Mouse (Mus musculus): ENCODE measurements at regions not wholly inside any gene's neighbourhood (a gene's known extent, or its start where the extent isn't known, plus 50 kb on each side); places are given as distances from the start of the nearest gene placed in this dataset.
"Not testable (repeated sequence)": the region's sequence is repeated elsewhere in the genome, so short reads cannot be mapped to it uniquely, and the experiment has no call there.

GRCm38 (mm10) chr2:53632816-53633474 is 441.4 kb downstream of the Arl6ip6 start:
- not testable (repeated sequence) for DNase-seq (ENCODE audit: low read depth, low spot score)

- no peak for DNase-seq (ENCODE audit: low read depth, low spot score)
Observed at GRCm38 (mm10) chr2:53668599-53669372, 416.6 kb downstream of the Rprm start.

GRCm38 (mm10) chr2:53680350-53681011 is 404.9 kb downstream of the Rprm start:
- no peak for DNase-seq (ENCODE audit: low read depth, low spot score)

- DNase-seq (ENCODE audit: low read depth, low spot score), result no peak
Observed at GRCm38 (mm10) chr2:53682599-53682998, 402.8 kb downstream of the Rprm start.

GRCm38 (mm10) chr2:53687281-53687680 is 398.1 kb downstream of the Rprm start:
- DNase-seq (ENCODE audit: low read depth, low spot score), result peak; percentile 50

GRCm38 (mm10) chr2:53689223-53689880 is 396.0 kb downstream of the Rprm start:
- DNase-seq (ENCODE audit: low read depth, low spot score), result peak; percentile 5

GRCm38 (mm10) chr2:53691580-53692118 is 393.7 kb downstream of the Rprm start:
- no peak for DNase-seq (ENCODE audit: low read depth, low spot score)

- DNase-seq (ENCODE audit: low read depth, low spot score), result no peak
Observed at GRCm38 (mm10) chr2:53711213-53711612, 374.1 kb downstream of the Rprm start.

GRCm38 (mm10) chr2:53713106-53713640 is 372.2 kb downstream of the Rprm start:
- no peak for DNase-seq (ENCODE audit: low read depth, low spot score)

- DNase-seq (ENCODE audit: low read depth, low spot score), result no peak
Observed at GRCm38 (mm10) chr2:53715017-53715416, 370.3 kb downstream of the Rprm start.

GRCm38 (mm10) chr2:53723231-53723630 is 362.1 kb downstream of the Rprm start:
- DNase-seq (ENCODE audit: low read depth, low spot score), result no peak

GRCm38 (mm10) chr2:53728693-53729092 is 356.7 kb downstream of the Rprm start:
- no peak for DNase-seq (ENCODE audit: low read depth, low spot score)

GRCm38 (mm10) chr2:53730451-53730850 is 354.9 kb downstream of the Rprm start:
- DNase-seq (ENCODE audit: low read depth, low spot score), result no peak

GRCm38 (mm10) chr2:53763486-53763885 is 321.9 kb downstream of the Rprm start:
- peak; percentile 31 for DNase-seq (ENCODE audit: low read depth, low spot score)

- not testable (repeated sequence) for DNase-seq (ENCODE audit: low read depth, low spot score)
Observed at GRCm38 (mm10) chr2:53782035-53782434, 303.3 kb downstream of the Rprm start.

- DNase-seq (ENCODE audit: low read depth, low spot score), result not testable (repeated sequence)
Observed at GRCm38 (mm10) chr2:53788599-53788998, 296.8 kb downstream of the Rprm start.

- no peak for DNase-seq (ENCODE audit: low read depth, low spot score)
Observed at GRCm38 (mm10) chr2:53796605-53797004, 288.7 kb downstream of the Rprm start.

GRCm38 (mm10) chr2:53803666-53804065 is 281.7 kb downstream of the Rprm start:
- DNase-seq (ENCODE audit: low read depth, low spot score), result no peak

GRCm38 (mm10) chr2:53850815-53851528 is 234.4 kb downstream of the Rprm start:
- DNase-seq (ENCODE audit: low read depth, low spot score), result no peak

Data from 3T3-L1 (cell line).